Mouse (Mus musculus) lung, embryonic 14.5 days (tissue): Measurements from ENCODE around the gene Cfap58. TPM values are rescaled to one million over a fixed set of nuclear protein-coding genes. Genes with fewer than 3 reads are reported as not detected.

Experiments
- ATAC-seq: fragments of 200-750 bp; cut with Nextera tagmentation; 2 replicates; pipeline ENCODE4 v1.8.0; 2017; ENCODE audit warnings: mild to moderate bottlenecking, moderate TSS enrichment, moderate library complexity; ENCODE audit not compliant: insufficient read depth
- DNase-seq: peaks from one replicate; pipeline ENCODE4 v3.0.0-alpha.2; 2015
- H3K27ac ChIP-seq: fragments of 300-500 bp; sonication (generic); 2 replicates; pipeline ENCODE4 v1.5.1; 2014; ENCODE audit warnings: low read depth, mild to moderate bottlenecking, moderate library complexity
- H3K27me3 ChIP-seq: fragments of 300-500 bp; sonication (generic); 2 replicates; pipeline ENCODE4 v1.6.1; 2014; ENCODE audit warnings: low read length, control low read depth; ENCODE audit not compliant: insufficient read depth
- H3K36me3 ChIP-seq: fragments of 300-500 bp; sonication (generic); 2 replicates; pipeline ENCODE4 v1.6.1; 2014; ENCODE audit warnings: control low read depth; ENCODE audit not compliant: insufficient read depth
- H3K4me1 ChIP-seq: fragments of 300-500 bp; sonication (generic); 2 replicates; pipeline ENCODE4 v1.6.1; 2014; ENCODE audit warnings: antibody characterized with exemption, control low read depth; ENCODE audit not compliant: insufficient read depth
- H3K4me2 ChIP-seq: fragments of 300-500 bp; sonication (generic); 2 replicates; pipeline ENCODE4 v1.6.1; 2014; ENCODE audit warnings: mild to moderate bottlenecking
- H3K4me3 ChIP-seq: fragments of 300-500 bp; sonication (generic); 2 replicates; pipeline ENCODE4 v1.5.1; 2014; ENCODE audit warnings: low read depth, low read length
- H3K9ac ChIP-seq: fragments of 300-500 bp; sonication (generic); 2 replicates; pipeline ENCODE4 v1.6.1; 2014
- H3K9me3 ChIP-seq: fragments of 300-500 bp; sonication (generic); 2 replicates; pipeline ENCODE4 v1.6.1; 2016; ENCODE audit warnings: low read depth, low read length, control low read depth
- CTCF ChIP-seq: IDR thresholded peaks from 2 replicates; pipeline ENCODE4 v1.5.1; 2016; ENCODE audit warnings: antibody characterized with exemption, low read depth
- WGBS: fragments of 180-500 bp; shearing (Covaris S2); extraction: QIAGEN DNeasy Blood & Tissue Kit; methylation state at CpG from one replicate; pipeline ENCODE4 v1.1.7; 2014; 5-methylcytosine and 5-hydroxymethylcytosine counted together
- polyA plus RNA-seq: library from polyadenylated mRNA; unstranded; fragments of >200 nt; fragmentation: Nextera tagmentation; extraction: Ambion mirVana; gene quantifications from 2 replicates; pipeline ENCODE4 v1.2.1, GENCODE M21; 2014

The Cfap58 gene
- polyA plus RNA-seq, 1 experiment from 2014 or later: not detected

DNA sequence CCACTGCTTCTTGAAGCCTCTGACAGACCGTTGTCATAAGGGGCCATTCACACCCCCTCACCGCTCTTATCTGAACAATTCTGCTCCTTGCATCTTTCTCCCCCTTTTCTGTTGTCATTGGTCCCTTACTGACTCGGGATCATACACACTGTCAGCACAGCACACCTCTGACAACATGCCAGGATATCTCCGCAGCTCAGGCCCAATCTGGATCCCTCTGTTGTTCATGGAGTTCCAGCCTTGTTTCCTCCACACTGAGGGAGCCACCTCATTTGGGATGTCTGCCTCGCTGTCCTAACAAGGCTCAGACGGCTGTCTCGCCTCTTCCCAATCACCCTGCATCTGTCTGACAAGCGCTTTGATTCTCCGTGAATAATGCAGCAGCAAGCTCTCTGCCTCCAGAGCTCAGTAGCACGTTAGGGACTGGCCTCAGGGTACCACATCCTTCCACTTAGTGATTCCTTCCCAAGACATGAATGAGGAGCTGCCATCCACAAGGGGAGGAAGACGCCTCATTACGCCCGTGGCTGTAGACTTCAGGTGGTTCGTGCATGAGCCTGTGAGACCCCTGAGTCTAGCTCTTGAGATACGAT lies 40.7 kb downstream of the Cfap58 start:
- no peaks in the 10 kb centered on the region for H3K9me3 ChIP-seq
- no peak overlapping the region for H3K4me3 ChIP-seq
- no peaks in the 10 kb centered on the region for H3K4me1 ChIP-seq
- no peak overlapping the region for H3K9ac ChIP-seq
- TF ChIP-seq CTCF: no peak
- WGBS: 44% methylated on average over 15 of the region's 15 CpGs
- no peak overlapping the region for H3K27ac ChIP-seq
- no peak overlapping the region for H3K4me2 ChIP-seq
- no peaks in the 10 kb centered on the region for H3K27me3 ChIP-seq
- no peaks in the 10 kb centered on the region for H3K36me3 ChIP-seq
- ATAC-seq: no peak
- peak; percentile 16 for DNase-seq

DNA sequence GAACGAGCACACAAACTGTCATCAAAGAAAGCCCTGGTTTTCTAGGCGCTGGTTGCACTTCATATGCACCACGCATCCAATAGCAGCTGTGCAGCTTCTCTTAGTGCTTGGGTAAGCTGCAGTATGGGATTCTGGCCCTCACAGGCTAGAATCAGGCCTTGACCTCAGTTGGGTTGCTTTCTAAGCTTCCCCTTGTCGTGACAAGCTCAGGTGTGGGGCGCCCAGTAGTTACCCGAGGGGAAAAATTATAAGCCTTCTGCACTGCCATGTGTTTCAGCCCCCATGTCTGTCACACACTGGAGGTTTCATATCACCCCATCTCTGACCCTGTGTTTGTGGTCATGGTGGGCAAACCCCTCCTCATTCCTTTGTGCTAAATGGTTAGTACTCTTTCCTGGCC lies 42.0 kb downstream of the Cfap58 start:
- Histone ChIP-seq H3K27ac (no peak overlapping the region), H3K4me1 (no peaks in the 10 kb centered on the region), H3K9ac (no peak overlapping the region), H3K4me2 (no peak overlapping the region), H3K27me3 (no peaks in the 10 kb centered on the region), H3K36me3 (no peaks in the 10 kb centered on the region), H3K9me3 (no peaks in the 10 kb centered on the region), H3K4me3 (no peak overlapping the region)
- ATAC-seq (no peak), DNase-seq (no peak)
- no peak for TF ChIP-seq CTCF
- WGBS: 68% methylated on average over 6 of the region's 6 CpGs

DNA sequence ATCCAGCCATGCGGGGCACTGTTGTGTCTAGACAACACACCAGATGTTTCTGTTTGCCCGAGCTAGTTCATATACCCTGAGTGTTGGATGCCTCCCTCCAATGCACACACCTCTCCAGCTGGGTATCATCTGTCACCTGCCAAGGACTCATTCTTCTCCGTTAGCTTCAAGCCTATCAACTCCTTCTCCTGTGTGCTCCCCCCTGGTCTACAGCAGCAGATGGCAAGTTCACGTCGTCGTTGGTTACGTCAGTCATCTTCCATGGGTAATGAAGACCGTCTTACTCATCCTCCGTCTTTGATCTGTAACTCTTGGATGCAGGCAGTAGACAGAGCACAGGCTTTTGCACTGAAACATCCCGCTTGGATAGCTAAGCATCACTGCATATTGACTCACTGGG lies 42.8 kb downstream of the Cfap58 start:
- Histone ChIP-seq H3K4me2 (no peak overlapping the region), H3K9ac (no peak overlapping the region), H3K27me3 (no peaks in the 10 kb centered on the region), H3K4me1 (no peaks in the 10 kb centered on the region), H3K4me3 (no peak overlapping the region), H3K9me3 (no peaks in the 10 kb centered on the region), H3K27ac (no peak overlapping the region), H3K36me3 (no peaks in the 10 kb centered on the region)
- 35% methylated on average over 10 of the region's 10 CpGs for WGBS
- no peak for TF ChIP-seq CTCF
- ATAC-seq (peak; percentile 63; the same call in 1 of the 2 replicates), DNase-seq (peak; percentile 44)

DNA sequence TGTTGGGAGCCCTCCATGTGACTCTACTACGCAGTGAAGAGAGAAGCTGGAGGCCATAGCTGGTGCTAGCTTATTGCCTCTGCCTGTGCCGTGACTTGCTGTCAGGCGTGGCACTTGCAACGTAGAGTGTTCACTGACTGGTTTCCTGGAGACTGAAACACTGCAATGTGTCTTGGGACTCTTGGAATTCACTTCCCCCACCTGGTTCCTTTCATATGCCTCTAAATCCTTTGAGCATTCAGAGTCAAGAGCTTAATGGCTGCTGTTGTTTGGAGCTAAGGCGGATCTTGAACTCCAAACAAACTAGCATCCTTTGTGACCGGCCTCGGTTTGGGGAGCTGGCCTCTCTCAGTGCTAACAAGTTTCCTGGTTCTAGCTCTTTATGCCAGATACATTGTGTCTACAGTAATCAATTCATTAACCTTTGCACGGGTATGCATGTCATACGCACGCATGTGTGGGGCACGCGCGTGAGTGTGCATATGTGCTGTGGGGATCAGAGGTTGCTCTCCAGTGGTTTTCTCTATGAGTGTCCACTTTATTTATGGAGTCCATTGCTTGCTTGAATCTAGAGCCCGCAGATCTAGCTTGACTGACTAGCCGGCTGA lies 48.2 kb downstream of the Cfap58 start:
- 81% methylated on average over 15 of the region's 15 CpGs for WGBS
- no peaks in the 10 kb centered on the region for H3K9me3 ChIP-seq
- no peaks in the 10 kb centered on the region for H3K4me1 ChIP-seq
- no peak for TF ChIP-seq CTCF
- no peaks in the 10 kb centered on the region for H3K36me3 ChIP-seq
- H3K9ac ChIP-seq: no peak overlapping the region
- no peak overlapping the region for H3K4me3 ChIP-seq
- H3K27ac ChIP-seq: no peak overlapping the region
- no peak overlapping the region for H3K4me2 ChIP-seq
- H3K27me3 ChIP-seq: no peaks in the 10 kb centered on the region
- no peak for ATAC-seq
- no peak for DNase-seq

DNA sequence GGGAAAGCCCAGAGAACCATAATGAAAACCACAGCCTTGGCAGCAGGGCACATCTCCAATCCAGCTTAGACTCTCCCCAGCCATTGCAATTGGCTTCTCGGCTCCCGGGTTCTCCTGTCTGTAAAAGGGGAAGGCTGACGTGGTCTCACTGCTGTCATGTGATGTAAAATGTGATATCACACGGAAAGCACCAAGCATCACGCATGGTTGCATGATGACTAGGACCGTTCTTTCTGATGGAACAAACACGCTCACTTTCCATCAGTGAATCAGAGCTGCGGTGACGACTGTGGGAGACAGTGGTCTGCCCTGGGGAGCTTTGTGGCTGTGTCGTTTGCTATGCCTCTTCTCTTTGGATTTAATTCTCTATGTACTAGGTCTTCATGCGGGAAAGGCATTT lies 50.5 kb downstream of the Cfap58 start:
- TF ChIP-seq CTCF: no peak
- 87% methylated on average over 11 of the region's 11 CpGs for WGBS
- no peak overlapping the region for H3K4me3 ChIP-seq
- H3K9me3 ChIP-seq: no peaks in the 10 kb centered on the region
- ATAC-seq (no peak), DNase-seq (no peak)
- H3K4me2 ChIP-seq: no peak overlapping the region
- H3K27me3 ChIP-seq: no peaks in the 10 kb centered on the region
- H3K9ac ChIP-seq: no peak overlapping the region
- no peaks in the 10 kb centered on the region for H3K4me1 ChIP-seq
- no peaks in the 10 kb centered on the region for H3K36me3 ChIP-seq
- H3K27ac ChIP-seq: no peak overlapping the region

DNA sequence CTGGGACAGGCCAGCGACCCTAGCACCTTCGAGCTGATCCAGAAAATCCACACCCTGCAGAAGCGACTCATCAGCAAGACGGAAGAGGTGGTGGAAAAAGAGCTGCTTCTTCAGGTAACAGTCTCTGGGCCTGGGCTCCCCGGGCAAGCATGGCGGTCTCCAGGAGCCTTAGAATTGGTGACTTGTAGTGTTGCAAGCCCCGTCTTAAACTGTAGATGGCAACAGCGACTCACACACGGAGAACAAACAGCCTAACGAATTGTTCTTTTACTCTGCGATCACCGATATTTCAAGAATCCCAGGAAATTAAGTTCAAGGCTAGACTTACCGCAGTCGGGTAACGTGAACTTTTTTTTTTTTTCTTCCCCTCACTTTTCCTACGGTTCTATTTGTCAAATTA lies 51.0 kb downstream of the Cfap58 start:
- 23% methylated on average over 16 of the region's 16 CpGs for WGBS
- Histone ChIP-seq H3K9ac (no peak overlapping the region), H3K9me3 (no peaks in the 10 kb centered on the region), H3K27ac (no peak overlapping the region), H3K36me3 (no peaks in the 10 kb centered on the region), H3K4me1 (no peaks in the 10 kb centered on the region), H3K4me2 (no peak overlapping the region), H3K27me3 (no peaks in the 10 kb centered on the region), H3K4me3 (no peak overlapping the region)
- DNase-seq (peak; percentile 81), ATAC-seq (peak; percentile 54; the same call in 1 of the 2 replicates)
- TF ChIP-seq CTCF: peak; percentile 74

DNA sequence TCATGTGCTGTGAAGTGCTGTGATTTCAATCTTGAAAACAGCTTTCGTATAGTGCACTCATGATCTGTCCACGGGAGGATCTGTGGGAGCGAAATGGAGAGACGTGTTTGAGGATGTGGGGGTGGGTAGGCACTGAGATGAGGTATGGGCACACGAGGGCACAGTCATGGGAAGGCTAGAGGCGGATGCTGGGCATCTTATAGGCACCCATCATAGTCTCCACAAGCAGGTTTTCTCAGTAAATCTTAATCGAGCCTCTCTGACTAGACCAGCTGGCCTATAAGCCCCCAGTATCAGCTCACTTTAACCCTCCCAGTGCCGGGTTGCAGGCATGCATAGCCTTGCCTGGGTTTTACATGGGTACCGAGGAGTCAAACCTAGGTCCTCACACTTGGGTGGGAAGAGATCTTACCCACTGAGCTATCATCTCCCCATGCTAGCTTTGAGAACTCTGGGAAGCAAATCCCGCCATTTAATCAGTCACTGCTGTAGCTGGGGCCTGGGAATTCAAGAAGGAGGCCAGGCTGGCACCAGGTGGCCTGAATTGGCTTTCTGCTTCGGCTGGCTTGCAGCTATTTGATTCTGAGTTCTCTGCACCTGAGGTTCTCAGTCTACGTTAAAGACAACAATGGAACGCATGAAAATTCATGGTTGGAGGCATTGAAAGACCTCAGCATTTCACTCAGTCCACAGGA lies 51.6 kb downstream of the Cfap58 start:
- no peak overlapping the region for H3K27ac ChIP-seq
- H3K4me3 ChIP-seq: no peak overlapping the region
- H3K27me3 ChIP-seq: no peaks in the 10 kb centered on the region
- no peak overlapping the region for H3K4me2 ChIP-seq
- TF ChIP-seq CTCF: no peak
- no peaks in the 10 kb centered on the region for H3K9me3 ChIP-seq
- H3K36me3 ChIP-seq: no peaks in the 10 kb centered on the region
- 60% methylated on average over 13 of the region's 13 CpGs for WGBS
- H3K9ac ChIP-seq: no peak overlapping the region
- DNase-seq (no peak), ATAC-seq (no peak)
- no peaks in the 10 kb centered on the region for H3K4me1 ChIP-seq
